Mouse (Mus musculus): Measurements from ENCODE around the gene Syn3. TPM values are rescaled to one million over a fixed set of nuclear protein-coding genes. Genes with fewer than 3 reads are reported as not detected.

The Syn3 gene
- total RNA-seq, 1 experiment from 2014 or later, result 0.37 TPM

- no peak for ATAC-seq (replicated peaks; ENCODE audit: low read depth, poor library complexity, severe bottlenecking)
Measured at GRCm38 (mm10) chr10:86250149-86250922, 248.4 kb downstream of the Syn3 start.

GRCm38 (mm10) chr10:86249283-86249682 lies 249.4 kb downstream of the Syn3 start:
- ATAC-seq (replicated peaks; ENCODE audit: low read depth, poor library complexity, severe bottlenecking), result no peak

GRCm38 (mm10) chr10:86248807-86249206 lies 249.9 kb downstream of the Syn3 start:
- ATAC-seq (replicated peaks; ENCODE audit: low read depth, poor library complexity, severe bottlenecking), result no peak

GRCm38 (mm10) chr10:86248131-86248740 lies 250.5 kb downstream of the Syn3 start:
- ATAC-seq (replicated peaks; ENCODE audit: low read depth, poor library complexity, severe bottlenecking), result peak; percentile 54; the same call in 1 of the 2 replicates

- no peak for ATAC-seq (replicated peaks; ENCODE audit: low read depth, poor library complexity, severe bottlenecking)
Measured at GRCm38 (mm10) chr10:86245396-86245795, 253.3 kb downstream of the Syn3 start.

- ATAC-seq (replicated peaks; ENCODE audit: low read depth, poor library complexity, severe bottlenecking), result no peak
Measured at GRCm38 (mm10) chr10:86243525-86243924, 255.2 kb downstream of the Syn3 start.

GRCm38 (mm10) chr10:86242721-86243120 lies 256.0 kb downstream of the Syn3 start:
- no peak for ATAC-seq (replicated peaks; ENCODE audit: low read depth, poor library complexity, severe bottlenecking)

- no peak for ATAC-seq (replicated peaks; ENCODE audit: low read depth, poor library complexity, severe bottlenecking)
Measured at GRCm38 (mm10) chr10:86230006-86230405, 268.7 kb downstream of the Syn3 start.

- no peak for ATAC-seq (replicated peaks; ENCODE audit: low read depth, poor library complexity, severe bottlenecking)
Measured at GRCm38 (mm10) chr10:86225480-86225879, 273.2 kb downstream of the Syn3 start.

- no peak for ATAC-seq (replicated peaks; ENCODE audit: low read depth, poor library complexity, severe bottlenecking)
Measured at GRCm38 (mm10) chr10:86218984-86219383, 279.7 kb downstream of the Syn3 start.

GRCm38 (mm10) chr10:86216836-86217235 lies 281.9 kb downstream of the Syn3 start:
- no peak for ATAC-seq (replicated peaks; ENCODE audit: low read depth, poor library complexity, severe bottlenecking)

- ATAC-seq (replicated peaks; ENCODE audit: low read depth, poor library complexity, severe bottlenecking), result no peak
Measured at GRCm38 (mm10) chr10:86212062-86212461, 286.6 kb downstream of the Syn3 start.

GRCm38 (mm10) chr10:86203915-86204314 lies 294.8 kb downstream of the Syn3 start:
- ATAC-seq (replicated peaks; ENCODE audit: low read depth, poor library complexity, severe bottlenecking), result no peak

- no peak for ATAC-seq (replicated peaks; ENCODE audit: low read depth, poor library complexity, severe bottlenecking)
Measured at GRCm38 (mm10) chr10:86203175-86203574, 295.5 kb downstream of the Syn3 start.

GRCm38 (mm10) chr10:86201826-86202225 lies 296.9 kb downstream of the Syn3 start:
- ATAC-seq (replicated peaks; ENCODE audit: low read depth, poor library complexity, severe bottlenecking), result no peak

- ATAC-seq (replicated peaks; ENCODE audit: low read depth, poor library complexity, severe bottlenecking), result no peak
Measured at GRCm38 (mm10) chr10:86201006-86201405, 297.7 kb downstream of the Syn3 start.

GRCm38 (mm10) chr10:86196414-86197025 lies 302.2 kb downstream of the Syn3 start:
- ATAC-seq (replicated peaks; ENCODE audit: low read depth, poor library complexity, severe bottlenecking), result no peak

GRCm38 (mm10) chr10:86194722-86195121 lies 304.0 kb downstream of the Syn3 start:
- ATAC-seq (replicated peaks; ENCODE audit: low read depth, poor library complexity, severe bottlenecking), result no peak

GRCm38 (mm10) chr10:86193863-86194434 lies 304.7 kb downstream of the Syn3 start:
- ATAC-seq (replicated peaks; ENCODE audit: low read depth, poor library complexity, severe bottlenecking), result no peak

- no peak for ATAC-seq (replicated peaks; ENCODE audit: low read depth, poor library complexity, severe bottlenecking)
Measured at GRCm38 (mm10) chr10:86188614-86189013, 310.1 kb downstream of the Syn3 start.

- no peak for ATAC-seq (replicated peaks; ENCODE audit: low read depth, poor library complexity, severe bottlenecking)
Measured at GRCm38 (mm10) chr10:86187881-86188280, 310.8 kb downstream of the Syn3 start.
